Mouse (Mus musculus) gastrocnemius, postnatal 10 days (tissue): ENCODE measurements around the gene Ak8. TPM values are rescaled to one million over a fixed set of nuclear protein-coding genes. Genes with fewer than 3 reads are reported as not detected.

Experiments used
- DNase-seq: peaks from one replicate; pipeline ENCODE4 v3.0.0; 2021; ENCODE audit warnings: mixed read lengths
- total RNA-seq, 2 experiments: library from RNA; stranded (reverse); gene quantifications; 2 replicates each; pipeline ENCODE4 v1.2.3; 2021

Gene Ak8
- total RNA-seq, 2 experiments from 2014 or later = not detected

GRCm38 (mm10) chr2:28737112-28737511 is 37.1 kb downstream of the Ak8 start:
- no peak for DNase-seq

- DNase-seq = no peak
Measured at GRCm38 (mm10) chr2:28740159-28740558, 40.2 kb downstream of the Ak8 start.

GRCm38 (mm10) chr2:28742701-28743100 is 42.7 kb downstream of the Ak8 start:
- DNase-seq = peak; percentile 32

- DNase-seq = no peak
Measured at GRCm38 (mm10) chr2:28746682-28747332, 46.8 kb downstream of the Ak8 start.

- DNase-seq = no peak
Measured at GRCm38 (mm10) chr2:28747705-28748104, 47.7 kb downstream of the Ak8 start.

- DNase-seq = no peak
Measured at GRCm38 (mm10) chr2:28751186-28751585, 51.2 kb downstream of the Ak8 start.

GRCm38 (mm10) chr2:28751658-28752057 is 51.7 kb downstream of the Ak8 start:
- DNase-seq = no peak

GRCm38 (mm10) chr2:28752388-28752787 is 52.4 kb downstream of the Ak8 start:
- DNase-seq = no peak

GRCm38 (mm10) chr2:28755451-28755850 is 55.5 kb downstream of the Ak8 start:
- DNase-seq = peak; percentile 79

- DNase-seq = peak; percentile 60
Measured at GRCm38 (mm10) chr2:28756201-28756600, 56.2 kb downstream of the Ak8 start.

GRCm38 (mm10) chr2:28759441-28759840 is 59.5 kb downstream of the Ak8 start:
- no peak for DNase-seq

GRCm38 (mm10) chr2:28766590-28766989 is 66.6 kb downstream of the Ak8 start:
- no peak for DNase-seq

GRCm38 (mm10) chr2:28767041-28767440 is 67.1 kb downstream of the Ak8 start:
- no peak for DNase-seq

GRCm38 (mm10) chr2:28770697-28771096 is 70.7 kb downstream of the Ak8 start:
- DNase-seq = no peak

- DNase-seq = no peak
Measured at GRCm38 (mm10) chr2:28774073-28774472, 74.1 kb downstream of the Ak8 start.

- no peak for DNase-seq
Measured at GRCm38 (mm10) chr2:28776728-28777127, 76.8 kb downstream of the Ak8 start.

- no peak for DNase-seq
Measured at GRCm38 (mm10) chr2:28780001-28780782, 80.2 kb downstream of the Ak8 start.

- no peak for DNase-seq
Measured at GRCm38 (mm10) chr2:28781310-28781709, 81.3 kb downstream of the Ak8 start.

GRCm38 (mm10) chr2:28786355-28787066 is 86.5 kb downstream of the Ak8 start:
- DNase-seq = no peak

GRCm38 (mm10) chr2:28787067-28787619 is 87.2 kb downstream of the Ak8 start:
- DNase-seq = no peak

GRCm38 (mm10) chr2:28792931-28793610 is 93.1 kb downstream of the Ak8 start:
- DNase-seq = no peak

- DNase-seq = no peak
Measured at GRCm38 (mm10) chr2:28794623-28795022, 94.7 kb downstream of the Ak8 start.
